Mouse (Mus musculus): Measurements from ENCODE around the gene Nckap5. TPM values are rescaled to one million over a fixed set of nuclear protein-coding genes. Genes with fewer than 3 reads are reported as not detected.

Gene Nckap5
- polyA plus RNA-seq, 1 experiment: not detected

DNA sequence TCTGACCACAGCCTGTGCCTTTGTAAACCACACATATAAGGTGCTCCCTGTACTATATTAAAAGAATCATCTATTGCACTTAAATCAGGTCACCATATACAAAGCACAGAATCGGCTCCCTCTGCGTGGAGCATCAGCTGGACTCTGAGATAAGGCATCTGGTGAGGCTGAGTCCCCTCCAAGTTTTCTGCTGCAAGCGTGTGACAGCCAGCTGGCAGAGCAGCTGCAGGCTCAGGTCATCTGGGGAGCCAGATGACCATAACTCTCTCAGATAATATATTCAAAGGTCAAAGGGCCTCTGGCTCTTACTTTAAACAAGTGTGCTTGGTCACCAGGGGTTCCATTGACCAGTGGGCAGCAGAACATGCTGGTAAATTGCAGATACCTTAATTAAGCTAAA lies 233.2 kb downstream of the Nckap5 start:
- no peaks in the 10 kb centered on the region for H3K4me1 ChIP-seq (ENCODE audit: control insufficient read depth, insufficient read depth, low read length)
- TF ChIP-seq POLR2A (IDR thresholded peaks at IDR 0.05; ENCODE audit: borderline replicate concordance, control insufficient read depth, low read depth, low read length) (no peak), CTCF (IDR thresholded peaks at IDR 0.05; ENCODE audit: control insufficient read depth, insufficient read depth, low read length) (no peak)
- 71% methylated on average over 3 of the region's 3 CpGs for WGBS
- no peak overlapping the region for H3K4me3 ChIP-seq (replicated peaks; ENCODE audit: control insufficient read depth, low read depth, low read length)
- H3K27ac ChIP-seq (ENCODE audit: control insufficient read depth, insufficient read depth, low read depth, low read length, poor library complexity): no peak overlapping the region

GRCm38 (mm10) chr1:126594796-126595195 lies 235.8 kb downstream of the Nckap5 start:
- no peak for TF ChIP-seq POLR2A (IDR thresholded peaks at IDR 0.05; ENCODE audit: borderline replicate concordance, control insufficient read depth, low read depth, low read length)
- TF ChIP-seq CTCF (IDR thresholded peaks at IDR 0.05; ENCODE audit: control insufficient read depth, insufficient read depth, low read length): no peak
- no peak overlapping the region for H3K27ac ChIP-seq (ENCODE audit: control insufficient read depth, insufficient read depth, low read depth, low read length, poor library complexity)
- 70% methylated on average over 3 of the region's 3 CpGs for WGBS
- H3K4me3 ChIP-seq (replicated peaks; ENCODE audit: control insufficient read depth, low read depth, low read length): no peak overlapping the region
- H3K4me1 ChIP-seq (ENCODE audit: control insufficient read depth, insufficient read depth, low read length): no peaks in the 10 kb centered on the region

GRCm38 (mm10) chr1:126593044-126593805 lies 237.4 kb downstream of the Nckap5 start:
- 62% methylated on average over 7 of the region's 7 CpGs for WGBS

GRCm38 (mm10) chr1:126590911-126591310 lies 239.7 kb downstream of the Nckap5 start:
- no peak for TF ChIP-seq POLR2A (IDR thresholded peaks at IDR 0.05; ENCODE audit: borderline replicate concordance, control insufficient read depth, low read depth, low read length)
- no peak for TF ChIP-seq CTCF (IDR thresholded peaks at IDR 0.05; ENCODE audit: control insufficient read depth, insufficient read depth, low read length)
- no peaks in the 10 kb centered on the region for H3K4me1 ChIP-seq (ENCODE audit: control insufficient read depth, insufficient read depth, low read length)
- WGBS: 63% methylated on average over 3 of the region's 3 CpGs

More at GRCm38 (mm10) chr1:126593044-126593805, 237.4 kb downstream of the Nckap5 start:
- H3K4me3 ChIP-seq (replicated peaks; ENCODE audit: control insufficient read depth, low read depth, low read length): no peak overlapping the region
- H3K4me1 ChIP-seq (ENCODE audit: control insufficient read depth, insufficient read depth, low read length): no peaks in the 10 kb centered on the region
- no peak overlapping the region for H3K27ac ChIP-seq (ENCODE audit: control insufficient read depth, insufficient read depth, low read depth, low read length, poor library complexity)
- TF ChIP-seq POLR2A (IDR thresholded peaks at IDR 0.05; ENCODE audit: borderline replicate concordance, control insufficient read depth, low read depth, low read length) (no peak), CTCF (IDR thresholded peaks at IDR 0.05; ENCODE audit: control insufficient read depth, insufficient read depth, low read length) (no peak)

DNA sequence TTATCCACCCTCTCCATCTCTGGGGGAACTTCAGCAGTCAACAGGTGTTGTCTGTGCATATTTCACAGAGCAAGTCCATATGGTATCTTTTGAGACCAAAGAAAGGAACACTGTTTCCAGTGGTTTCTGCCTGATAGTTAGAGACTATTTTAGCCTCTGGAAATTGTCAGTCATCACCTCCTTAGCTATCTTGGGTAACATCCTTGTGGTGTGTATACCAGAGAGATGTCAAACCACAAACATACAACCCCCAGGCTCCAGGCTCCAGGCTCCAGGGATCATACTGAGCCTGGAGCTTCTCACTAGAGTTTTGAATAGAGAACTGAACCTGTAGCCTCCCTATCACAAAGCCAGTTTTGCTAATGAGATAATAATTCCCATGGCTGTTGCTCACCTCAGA lies 252.4 kb downstream of the Nckap5 start:
- no peaks in the 10 kb centered on the region; the same call in 1 of the 2 replicates for H3K4me1 ChIP-seq (ENCODE audit: control insufficient read depth, insufficient read depth, low read length)
- no peak for TF ChIP-seq POLR2A (IDR thresholded peaks at IDR 0.05; ENCODE audit: borderline replicate concordance, control insufficient read depth, low read depth, low read length)
- no peak for TF ChIP-seq CTCF (IDR thresholded peaks at IDR 0.05; ENCODE audit: control insufficient read depth, insufficient read depth, low read length)

More at GRCm38 (mm10) chr1:126590911-126591310, 239.7 kb downstream of the Nckap5 start:
- Histone ChIP-seq H3K4me3 (replicated peaks; ENCODE audit: control insufficient read depth, low read depth, low read length) (no peak overlapping the region), H3K27ac (ENCODE audit: control insufficient read depth, insufficient read depth, low read depth, low read length, poor library complexity) (no peak overlapping the region)

GRCm38 (mm10) chr1:126574295-126574694 lies 256.3 kb downstream of the Nckap5 start:
- TF ChIP-seq CTCF (IDR thresholded peaks at IDR 0.05; ENCODE audit: control insufficient read depth, insufficient read depth, low read length): no peak
- no peak for TF ChIP-seq POLR2A (IDR thresholded peaks at IDR 0.05; ENCODE audit: borderline replicate concordance, control insufficient read depth, low read depth, low read length)
- Histone ChIP-seq H3K4me1 (ENCODE audit: control insufficient read depth, insufficient read depth, low read length) (no peaks in the 10 kb centered on the region; the same call in 1 of the 2 replicates), H3K27ac (ENCODE audit: control insufficient read depth, insufficient read depth, low read depth, low read length, poor library complexity) (no peak overlapping the region), H3K4me3 (replicated peaks; ENCODE audit: control insufficient read depth, low read depth, low read length) (no peak overlapping the region)
- 78% methylated on average over 9 of the region's 9 CpGs for WGBS

More for the DNA sequence above, 252.4 kb downstream of the Nckap5 start:
- Histone ChIP-seq H3K4me3 (replicated peaks; ENCODE audit: control insufficient read depth, low read depth, low read length) (no peak overlapping the region), H3K27ac (ENCODE audit: control insufficient read depth, insufficient read depth, low read depth, low read length, poor library complexity) (no peak overlapping the region)

DNA sequence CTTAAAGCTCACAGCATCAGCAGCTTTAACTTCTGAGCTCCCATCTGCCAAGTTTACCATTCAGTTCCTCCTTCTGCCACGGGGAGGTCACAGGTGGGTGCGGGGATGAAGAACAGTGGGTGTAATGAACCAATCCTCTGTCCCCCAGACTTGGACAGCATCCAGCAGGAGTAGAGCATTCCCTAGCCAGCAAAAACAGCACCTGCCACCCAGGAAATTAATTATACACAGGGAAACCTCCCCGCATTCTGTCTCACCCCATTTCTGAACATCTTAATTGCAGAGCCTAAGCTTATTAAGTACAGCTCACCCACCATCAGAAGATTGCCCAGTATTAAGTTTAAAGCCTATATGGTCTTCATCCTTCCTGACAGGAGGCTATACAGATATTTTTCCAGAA lies 256.9 kb downstream of the Nckap5 start:
- WGBS: 66% methylated on average over 3 of the region's 3 CpGs
- Histone ChIP-seq H3K4me3 (replicated peaks; ENCODE audit: control insufficient read depth, low read depth, low read length) (no peak overlapping the region), H3K27ac (ENCODE audit: control insufficient read depth, insufficient read depth, low read depth, low read length, poor library complexity) (no peak overlapping the region), H3K4me1 (ENCODE audit: control insufficient read depth, insufficient read depth, low read length) (no peaks in the 10 kb centered on the region; the same call in 1 of the 2 replicates)
- no peak for TF ChIP-seq CTCF (IDR thresholded peaks at IDR 0.05; ENCODE audit: control insufficient read depth, insufficient read depth, low read length)
- TF ChIP-seq POLR2A (IDR thresholded peaks at IDR 0.05; ENCODE audit: borderline replicate concordance, control insufficient read depth, low read depth, low read length): no peak

DNA sequence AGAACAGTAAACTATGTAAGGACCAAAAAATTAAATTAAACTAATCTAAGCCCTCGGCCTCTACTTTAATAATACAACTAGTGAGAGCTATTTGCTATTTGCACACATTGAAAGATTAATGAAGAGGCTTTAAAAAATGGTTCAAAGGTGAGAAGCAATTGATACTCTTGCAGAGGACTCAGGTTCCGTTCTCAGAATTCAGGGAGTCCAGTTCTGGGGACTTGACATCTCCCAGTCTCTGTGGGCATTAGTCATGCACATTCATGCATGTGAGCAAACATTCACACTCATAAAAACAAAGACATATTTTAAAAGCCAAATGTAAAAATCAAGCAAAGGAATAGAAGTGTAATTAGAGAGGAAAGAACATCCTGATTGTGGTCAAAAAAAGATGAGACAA lies 257.5 kb downstream of the Nckap5 start:
- Histone ChIP-seq H3K4me3 (replicated peaks; ENCODE audit: control insufficient read depth, low read depth, low read length) (no peak overlapping the region), H3K27ac (ENCODE audit: control insufficient read depth, insufficient read depth, low read depth, low read length, poor library complexity) (no peak overlapping the region), H3K4me1 (ENCODE audit: control insufficient read depth, insufficient read depth, low read length) (no peaks in the 10 kb centered on the region; the same call in 1 of the 2 replicates)
- WGBS: 75% methylated on average over 2 of the region's 2 CpGs
- TF ChIP-seq POLR2A (IDR thresholded peaks at IDR 0.05; ENCODE audit: borderline replicate concordance, control insufficient read depth, low read depth, low read length) (no peak), CTCF (IDR thresholded peaks at IDR 0.05; ENCODE audit: control insufficient read depth, insufficient read depth, low read length) (no peak)
